ENCODE assay signal across 20 mouse cellular contexts in the genomic region with DNA sequence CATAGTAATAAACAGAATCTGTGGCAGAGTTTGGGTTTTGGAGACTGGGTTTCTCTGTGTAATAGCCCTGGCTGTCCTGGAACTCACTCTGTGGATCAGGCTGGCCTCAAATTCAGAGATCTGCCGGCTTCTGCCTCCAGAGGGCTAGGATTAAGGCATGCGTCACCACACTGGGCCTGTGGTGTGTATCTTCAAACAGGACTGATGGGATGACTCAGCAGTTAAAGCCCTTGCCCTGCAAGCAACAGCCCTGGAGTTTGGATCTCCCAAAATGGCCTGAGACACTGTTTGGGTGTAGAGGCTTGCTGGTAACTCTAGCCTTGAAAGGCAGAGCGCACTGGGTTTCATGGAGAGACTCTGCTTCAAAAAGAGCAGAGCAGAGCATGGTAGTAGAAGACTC. TPM values are rescaled to one million over a fixed set of nuclear protein-coding genes. Genes with fewer than 3 reads are reported as not detected.
A peak's percentile ranks its signal among the peaks of the same experiment; 100 is the strongest.
DNase-seq lines count a peak whose midpoint lies in the region; ATAC-seq lines count a peak whose summit lies in the region.
"Had no signal": no experiment of that assay in that cellular context is flagged by ENCODE, and none has a peak within 500 bp of the region (broad histone marks: within the 10 kb centered on the region; RNA-seq: fewer than 3 reads in every experiment).

No protein-coding gene starts in this region.

- peak; percentile 70 for ATAC-seq in granulocyte monocyte progenitor cell, adult 5-6 weeks (replicated peaks; ENCODE audit: poor library complexity, severe bottlenecking)
- ATAC-seq: forebrain, embryonic 13.5 days; forebrain, postnatal 0 days; hindbrain, embryonic 16.5 days; intestine, embryonic 15.5 days had no signal

- DNase-seq in 3134 (ENCODE audit: extremely low read depth, insufficient read length, low spot score) (peak; percentile 30), ES-CJ7 (ENCODE audit: low read depth, low spot score) (peak; percentile 34), R1 (ENCODE audit: low read depth, low spot score) (peak; percentile 57)
- DNase-seq in cerebellum, adult 9-11 months, result no peak
- DNase-seq in left cerebral cortex, adult 9 months (ENCODE audit: low spot score in 2 of 2), result no peak
- DNase-seq in testis, postnatal 10 days (ENCODE audit: low spot score), result no peak
- DNase-seq in frontal cortex, postnatal 10 days (ENCODE audit: low spot score in 2 of 2), result no peak
- DNase-seq: adrenal gland, adult 2 months; adrenal gland, postnatal 14 days; cerebellum, adult 11 months; cerebellum, adult 2 months; cerebellum, postnatal 10 days; cerebellum, postnatal 36 days; forebrain, postnatal 0 days; gastrocnemius, postnatal 25 days; kidney, adult 11 months had no signal

RNA-seq across cellular contexts. Expression of a gene that starts 22.4 kb away (rescaled TPM):
- 27.1 and 28.8 TPM in 2 replicates for total RNA-seq in granulocyte monocyte progenitor cell, adult 5-6 weeks (2014; fragmentation: Nextera tagmentation)
- 7.9 and 18.9 TPM in 2 replicates for total RNA-seq in granulocyte monocyte progenitor cell, adult 5-6 weeks (2017)

Comparison
In these comparisons a context has a peak if more than half of its experiments do, and no peak if none do; other contexts are left out.
1. DNase-seq: peak in 3134 (single experiment), ES-CJ7 (single experiment) and R1 (single experiment); none in cerebellum, adult 9-11 months (single experiment), left cerebral cortex, adult 9 months (0 of 2), testis, postnatal 10 days (single experiment) and frontal cortex, postnatal 10 days (0 of 2).